Mouse (Mus musculus) monocyte, adult 2 months (primary cell): ENCODE measurements around the gene Coro1b.

Experiments used
- DNase-seq, 2 experiments: peaks; one replicate each; pipeline ENCODE4 v3.0.0; 2022; ENCODE audit warnings: low spot score in 2 of 2, low read depth in 1 of 2

Coro1b gene

GRCm38 (mm10) chr19:4148491-4148806, at the start of gene Coro1b:
TSS of gene Coro1b (plus strand) at chr19:4148619.
- DNase-seq: peak; percentile 90 to 92

GRCm38 (mm10) chr19:4099056-4099455, 49.4 kb upstream of the Coro1b start:
- DNase-seq: peak; percentile 79 to 88

GRCm38 (mm10) chr19:4099837-4100717, 48.3 kb upstream of the Coro1b start, which contains the start of gene Pitpnm1:
TSS of gene Pitpnm1 (plus strand) at chr19:4099998.
- DNase-seq: peak in 1 of 2 experiments; percentile 61

- DNase-seq: no peak
Measured at GRCm38 (mm10) chr19:4100718-4101261, 47.6 kb upstream of the Coro1b start.

- DNase-seq: no peak
Measured at GRCm38 (mm10) chr19:4101466-4101865, 47.0 kb upstream of the Coro1b start.

GRCm38 (mm10) chr19:4102049-4102448, 46.4 kb upstream of the Coro1b start:
- no peak for DNase-seq

GRCm38 (mm10) chr19:4102626-4103025, 45.8 kb upstream of the Coro1b start:
- DNase-seq: no peak

GRCm38 (mm10) chr19:4103294-4103693, 45.1 kb upstream of the Coro1b start:
- no peak for DNase-seq

- no peak for DNase-seq
Measured at GRCm38 (mm10) chr19:4103792-4104191, 44.6 kb upstream of the Coro1b start.

- DNase-seq: no peak
Measured at GRCm38 (mm10) chr19:4104675-4105194, 43.7 kb upstream of the Coro1b start.

GRCm38 (mm10) chr19:4106654-4107053, 41.8 kb upstream of the Coro1b start:
- DNase-seq: no peak

GRCm38 (mm10) chr19:4108535-4108934, 39.9 kb upstream of the Coro1b start:
- DNase-seq: no peak

GRCm38 (mm10) chr19:4112063-4112960, 36.1 kb upstream of the Coro1b start:
- DNase-seq: peak in 1 of 2 experiments; percentile 47

GRCm38 (mm10) chr19:4113186-4113805, 35.1 kb upstream of the Coro1b start:
- peak in 1 of 2 experiments; percentile 61 for DNase-seq

- DNase-seq: peak in 1 of 2 experiments; percentile 64
Measured at GRCm38 (mm10) chr19:4113806-4114230, 34.6 kb upstream of the Coro1b start.

GRCm38 (mm10) chr19:4114551-4114950, 33.9 kb upstream of the Coro1b start:
- no peak for DNase-seq

- DNase-seq: no peak
Measured at GRCm38 (mm10) chr19:4115144-4115543, 33.3 kb upstream of the Coro1b start.

GRCm38 (mm10) chr19:4115816-4116215, 32.6 kb upstream of the Coro1b start:
- no peak for DNase-seq

- no peak for DNase-seq
Measured at GRCm38 (mm10) chr19:4117006-4117405, 31.4 kb upstream of the Coro1b start.

GRCm38 (mm10) chr19:4118350-4118749, 30.1 kb upstream of the Coro1b start:
- no peak for DNase-seq
